ENCODE assay signal across 11 mouse cellular contexts in genomic region chr11:88192595-88192994, GRCm38 (mm10). TPM values are rescaled to one million over a fixed set of nuclear protein-coding genes. Genes with fewer than 3 reads are reported as not detected.
A peak's percentile ranks its signal among the peaks of the same experiment; 100 is the strongest.
DNase-seq lines count a peak whose midpoint lies in the region; ATAC-seq and TF ChIP-seq lines count a peak whose summit lies in the region.
"Had no signal": no experiment of that assay in that cellular context is flagged by ENCODE, and none has a peak within 500 bp of the region (broad histone marks: within the 10 kb centered on the region; RNA-seq: fewer than 3 reads in every experiment).

No protein-coding gene starts in this region.

- no peaks in the 10 kb centered on the region for H3K9me3 ChIP-seq in forebrain, embryonic 10.5 days
- H3K9me3 ChIP-seq in forebrain, embryonic 12.5 days: no peaks in the 10 kb centered on the region
- no peaks in the 10 kb centered on the region for H3K9me3 ChIP-seq in liver, postnatal 0 days (ENCODE audit: low read length)
- H3K9me3 ChIP-seq in liver, embryonic 11.5 days (ENCODE audit: control insufficient read depth, low read length): no peaks in the 10 kb centered on the region
- H3K9me3 ChIP-seq in embryonic facial prominence, embryonic 13.5 days: no peaks in the 10 kb centered on the region
- H3K9me3 ChIP-seq: hindbrain, embryonic 15.5 days; megakaryocyte, embryonic 14.5 days had no signal

- H3K27ac ChIP-seq in forebrain, embryonic 10.5 days: no peak overlapping the region
- no peak overlapping the region for H3K27ac ChIP-seq in forebrain, embryonic 12.5 days
- H3K27ac ChIP-seq in liver, postnatal 0 days (ENCODE audit: low read depth): no peak overlapping the region
- H3K27ac ChIP-seq in liver, embryonic 11.5 days (ENCODE audit: low read depth, low read length): no peak overlapping the region
- H3K27ac ChIP-seq in embryonic facial prominence, embryonic 13.5 days: no peak overlapping the region; the same call in 1 of the 2 replicates
- H3K27ac ChIP-seq: hindbrain, embryonic 15.5 days had no signal

- H3K4me1 ChIP-seq in forebrain, embryonic 10.5 days: peaks cover 37% of the 10 kb centered on the region
- H3K4me1 ChIP-seq in forebrain, embryonic 12.5 days: peaks cover 26% of the 10 kb centered on the region
- H3K4me1 ChIP-seq in liver, postnatal 0 days (ENCODE audit: insufficient read depth): peaks cover 17% of the 10 kb centered on the region
- peaks cover 8% of the 10 kb centered on the region for H3K4me1 ChIP-seq in liver, embryonic 11.5 days (replicated peaks; ENCODE audit: control insufficient read depth, insufficient read depth, low read length)
- H3K4me1 ChIP-seq in embryonic facial prominence, embryonic 13.5 days: peaks cover 51% of the 10 kb centered on the region

- no peak for TF ChIP-seq EP300 in liver, postnatal 0 days (IDR thresholded peaks at IDR 0.05; ENCODE audit: low read depth)

- DNase-seq in forebrain, embryonic 10.5 days (ENCODE audit: extremely low spot score, low spot score): no peak
- no peak for DNase-seq in liver, postnatal 0 days
- DNase-seq in liver, embryonic 11.5 days (ENCODE audit: low spot score): no peak
- peak; percentile 75 for DNase-seq in retina, postnatal 1 day
- no peak for DNase-seq in spleen, postnatal 4 days (ENCODE audit: low spot score in 2 of 2)
- no peak for DNase-seq in layer of hippocampus, adult 11-12 months (ENCODE audit: low spot score)
- DNase-seq: cerebellum, postnatal 14 days had no signal

- H3K9ac ChIP-seq in forebrain, embryonic 12.5 days: no peak overlapping the region
- H3K9ac ChIP-seq in liver, postnatal 0 days (replicated peaks): no peak overlapping the region
- H3K9ac ChIP-seq in liver, embryonic 11.5 days (ENCODE audit: low read depth, low read length): no peak overlapping the region
- no peak overlapping the region for H3K9ac ChIP-seq in embryonic facial prominence, embryonic 13.5 days
- H3K9ac ChIP-seq: hindbrain, embryonic 15.5 days had no signal

- WGBS in forebrain, embryonic 10.5 days: 19% methylated on average over 4 of the region's 4 CpGs
- WGBS in forebrain, embryonic 12.5 days: 15% methylated on average over 4 of the region's 4 CpGs
- WGBS in liver, postnatal 0 days (ENCODE audit: insufficient replicate concordance): 10% methylated on average over 4 of the region's 4 CpGs
- 3% methylated on average over 4 of the region's 4 CpGs for WGBS in liver, embryonic 11.5 days
- 4% methylated on average over 4 of the region's 4 CpGs for WGBS in embryonic facial prominence, embryonic 13.5 days

- H3K36me3 ChIP-seq in forebrain, embryonic 10.5 days (replicated peaks): peaks cover 6% of the 10 kb centered on the region
- no peaks in the 10 kb centered on the region; the same call in 1 of the 2 replicates for H3K36me3 ChIP-seq in forebrain, embryonic 12.5 days (replicated peaks)
- no peaks in the 10 kb centered on the region for H3K36me3 ChIP-seq in liver, postnatal 0 days (replicated peaks; ENCODE audit: insufficient read depth, low read length)
- no peaks in the 10 kb centered on the region for H3K36me3 ChIP-seq in liver, embryonic 11.5 days (ENCODE audit: control insufficient read depth, insufficient read depth, low read length)
- H3K36me3 ChIP-seq in embryonic facial prominence, embryonic 13.5 days: 0 out of 2 replicates have a peak, but pooled peaks cover 4% of the 10 kb centered on the region
- H3K36me3 ChIP-seq: hindbrain, embryonic 15.5 days had no signal

- H3K4me2 ChIP-seq in forebrain, embryonic 12.5 days: no peak overlapping the region
- no peak overlapping the region for H3K4me2 ChIP-seq in liver, postnatal 0 days (ENCODE audit: low read depth, low read length)
- no peak overlapping the region; the same call in 1 of the 2 replicates for H3K4me2 ChIP-seq in liver, embryonic 11.5 days
- H3K4me2 ChIP-seq in embryonic facial prominence, embryonic 13.5 days: peak overlapping the region; percentile 36
- H3K4me2 ChIP-seq: hindbrain, embryonic 15.5 days had no signal

- ATAC-seq in forebrain, embryonic 12.5 days (ENCODE audit: low FRiP score): no peak
- ATAC-seq in liver, postnatal 0 days: no peak
- no peak for ATAC-seq in liver, embryonic 11.5 days (replicated peaks; ENCODE audit: low FRiP score)
- peak; percentile 49; the same call in 1 of the 2 replicates for ATAC-seq in embryonic facial prominence, embryonic 13.5 days (ENCODE audit: insufficient number of reproducible peaks, insufficient read depth, low FRiP score, low TSS enrichment, low read depth)

- H3K27me3 ChIP-seq in forebrain, embryonic 10.5 days (ENCODE audit: poor library complexity, severe bottlenecking): peaks cover 69% of the 10 kb centered on the region
- peaks cover 50% of the 10 kb centered on the region for H3K27me3 ChIP-seq in forebrain, embryonic 12.5 days
- peaks cover 51% of the 10 kb centered on the region for H3K27me3 ChIP-seq in liver, postnatal 0 days (ENCODE audit: insufficient read depth, low read length)
- peaks cover 61% of the 10 kb centered on the region for H3K27me3 ChIP-seq in liver, embryonic 11.5 days (replicated peaks; ENCODE audit: control insufficient read depth, insufficient read depth, low read length)
- H3K27me3 ChIP-seq in embryonic facial prominence, embryonic 13.5 days: peaks cover 48% of the 10 kb centered on the region
- H3K27me3 ChIP-seq: megakaryocyte, embryonic 14.5 days had no signal

- H3K4me3 ChIP-seq in forebrain, embryonic 10.5 days: peak overlapping the region; percentile 36; the same call in 1 of the 2 replicates
- no peak overlapping the region for H3K4me3 ChIP-seq in forebrain, embryonic 12.5 days (replicated peaks)
- H3K4me3 ChIP-seq in liver, postnatal 0 days (ENCODE audit: low read depth, low read length): no peak overlapping the region
- H3K4me3 ChIP-seq in liver, embryonic 11.5 days (ENCODE audit: low read depth, low read length): no peak overlapping the region
- H3K4me3 ChIP-seq in embryonic facial prominence, embryonic 13.5 days: no peak overlapping the region
- H3K4me3 ChIP-seq: hindbrain, embryonic 15.5 days; megakaryocyte, embryonic 14.5 days had no signal

- 0 out of 2 replicates have a peak, but pooled peaks have one; percentile 8 for TF ChIP-seq CTCF in liver, postnatal 0 days (IDR thresholded peaks at IDR 0.05; ENCODE audit: low read depth)

RNA-seq across cellular contexts. Expression of gene Mrps23, which starts 11.6 kb away (rescaled TPM):
- 65.5 and 72.6 TPM in 2 replicates for polyA plus RNA-seq in forebrain, embryonic 10.5 days (2016; fragmentation: Nextera tagmentation; extraction: Ambion mirVana)
- 62.0 and 67.5 TPM in 2 replicates for polyA plus RNA-seq in forebrain, embryonic 12.5 days (2016; fragmentation: Nextera tagmentation; extraction: Ambion mirVana)
- polyA plus RNA-seq in liver, postnatal 0 days (2015; fragmentation: Nextera tagmentation; extraction: Ambion mirVana): 28.7 and 29.3 TPM in 2 replicates
- polyA plus RNA-seq in liver, embryonic 11.5 days (2014; fragmentation: Nextera tagmentation; extraction: Ambion mirVana): 73.7 and 79.5 TPM in 2 replicates
- polyA plus RNA-seq in embryonic facial prominence, embryonic 13.5 days (2015; fragmentation: Nextera tagmentation; extraction: Ambion mirVana): 64.1 and 69.4 TPM in 2 replicates
